Mouse (Mus musculus): ENCODE data around the gene Fgfr2.

- no peak for TF ChIP-seq CTCF (conservative IDR thresholded peaks at IDR 0.05; ENCODE audit: insufficient read depth, insufficient read length, low read depth, low read length)
- no peak for TF ChIP-seq POLR2A (IDR thresholded peaks at IDR 0.05; ENCODE audit: low read depth, low read length)
Observed at GRCm38 (mm10) chr7:131409321-131409987, 1713.7 kb downstream of the Fgfr2 start.

Measured in kidney, adult 2 months (tissue).